Mouse (Mus musculus): ENCODE measurements around the gene Qser1.

DNA sequence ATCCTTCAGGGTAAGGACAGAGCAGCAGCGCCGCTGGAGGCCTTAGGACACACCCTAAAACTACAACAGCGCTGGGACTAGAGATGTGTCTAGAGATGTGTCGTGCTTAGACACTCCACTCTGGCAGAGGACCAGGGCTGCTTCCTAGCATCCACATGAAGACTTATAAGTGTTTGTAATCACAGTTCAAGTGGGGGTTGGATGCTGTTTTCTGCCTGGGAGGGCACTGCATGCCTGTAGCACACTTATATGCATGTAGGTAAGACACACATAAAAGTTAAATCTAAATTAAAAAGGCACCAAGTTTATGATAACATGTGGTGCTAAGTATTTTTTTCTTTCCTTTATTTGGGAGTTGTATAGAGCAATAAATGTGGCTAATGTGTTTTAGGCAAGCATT, 52.5 kb downstream of the Qser1 start:
- TF ChIP-seq CTCF (IDR thresholded peaks at IDR 0.05) (no peak), POLR2A (IDR thresholded peaks at IDR 0.05; ENCODE audit: insufficient read depth, low read depth, low read length) (no peak), EP300 (IDR thresholded peaks at IDR 0.05; ENCODE audit: insufficient read depth, low read depth, low read length) (no peak)

Measured in heart, adult 2 months (tissue).